Mouse (Mus musculus): Measurements from ENCODE around the gene Hmgn1. TPM values are rescaled to one million over a fixed set of nuclear protein-coding genes. Genes with fewer than 3 reads are reported as not detected.
"Not testable (repeated sequence)": the region's sequence is repeated elsewhere in the genome, so short reads cannot be mapped to it uniquely, and the experiment has no call there.

Gene Hmgn1
- polyA plus RNA-seq, 1 experiment from 2014 or later: 714 TPM

- H3K36me3 ChIP-seq: peaks cover 3% of the 10 kb centered on the region; the same call in 1 of the 2 replicates
- H3K4me3 ChIP-seq: no peak overlapping the region
- H3K4me1 ChIP-seq: no peaks in the 10 kb centered on the region; the same call in 1 of the 2 replicates
- no peak overlapping the region for H3K27ac ChIP-seq
- H3K27me3 ChIP-seq (ENCODE audit: insufficient read depth, poor library complexity, severe bottlenecking): no peaks in the 10 kb centered on the region
- DNase-seq (ENCODE audit: low spot score): no peak
- no peaks in the 10 kb centered on the region for H3K9me3 ChIP-seq
- 42% methylated on average over 2 of the region's 2 CpGs for WGBS
These were observed 14.8 kb downstream of the Hmgn1 start for GRCm38 (mm10) chr16:96112769-96113168.

GRCm38 (mm10) chr16:96110655-96111345 is 16.7 kb downstream of the Hmgn1 start:
- no peak overlapping the region for H3K4me3 ChIP-seq
- 87% methylated on average over 5 of the region's 5 CpGs for WGBS
- no peak for DNase-seq (ENCODE audit: low spot score)
- H3K27me3 ChIP-seq (ENCODE audit: insufficient read depth, poor library complexity, severe bottlenecking): no peaks in the 10 kb centered on the region
- H3K36me3 ChIP-seq: no peaks in the 10 kb centered on the region
- H3K9me3 ChIP-seq: no peaks in the 10 kb centered on the region
- H3K27ac ChIP-seq: no peak overlapping the region
- H3K4me1 ChIP-seq: no peaks in the 10 kb centered on the region; the same call in 1 of the 2 replicates

- Histone ChIP-seq H3K4me3 (no peak overlapping the region), H3K27ac (no peak overlapping the region), H3K4me1 (no peaks in the 10 kb centered on the region; the same call in 1 of the 2 replicates), H3K36me3 (no peaks in the 10 kb centered on the region), H3K27me3 (ENCODE audit: insufficient read depth, poor library complexity, severe bottlenecking) (no peaks in the 10 kb centered on the region), H3K9me3 (no peaks in the 10 kb centered on the region)
- DNase-seq (ENCODE audit: low spot score): no peak
- WGBS: 67% methylated on average over 4 of the region's 4 CpGs
These were observed 17.9 kb downstream of the Hmgn1 start for GRCm38 (mm10) chr16:96109673-96110072.

- H3K36me3 ChIP-seq: no peaks in the 10 kb centered on the region
- no peak for DNase-seq (ENCODE audit: low spot score)
- no peaks in the 10 kb centered on the region for H3K27me3 ChIP-seq (ENCODE audit: insufficient read depth, poor library complexity, severe bottlenecking)
- H3K9me3 ChIP-seq: no peaks in the 10 kb centered on the region
- WGBS: 39% methylated on average over 2 of the region's 2 CpGs
- no peaks in the 10 kb centered on the region for H3K4me1 ChIP-seq
- no peak overlapping the region for H3K4me3 ChIP-seq
- H3K27ac ChIP-seq: no peak overlapping the region
These were observed 24.5 kb downstream of the Hmgn1 start for GRCm38 (mm10) chr16:96103036-96103435.

GRCm38 (mm10) chr16:96097811-96098210 is 29.7 kb downstream of the Hmgn1 start:
- H3K27ac ChIP-seq; H3K9me3 ChIP-seq; H3K27me3 ChIP-seq (ENCODE audit: insufficient read depth, poor library complexity, severe bottlenecking); H3K4me3 ChIP-seq; H3K4me1 ChIP-seq; DNase-seq (ENCODE audit: low spot score); H3K36me3 ChIP-seq: not testable (repeated sequence)

- H3K27ac ChIP-seq: no peak overlapping the region
- no peaks in the 10 kb centered on the region for H3K27me3 ChIP-seq (ENCODE audit: insufficient read depth, poor library complexity, severe bottlenecking)
- DNase-seq (ENCODE audit: low spot score): no peak
- WGBS: 88% methylated on average over 5 of the region's 5 CpGs
- no peaks in the 10 kb centered on the region for H3K9me3 ChIP-seq
- no peaks in the 10 kb centered on the region for H3K36me3 ChIP-seq
- H3K4me1 ChIP-seq: peaks cover 15% of the 10 kb centered on the region
- no peak overlapping the region for H3K4me3 ChIP-seq
These were observed 31.6 kb downstream of the Hmgn1 start for GRCm38 (mm10) chr16:96095966-96096365.

GRCm38 (mm10) chr16:96091515-96092504 is 35.7 kb downstream of the Hmgn1 start:
- no peaks in the 10 kb centered on the region for H3K9me3 ChIP-seq
- no peak for DNase-seq (ENCODE audit: low spot score)
- no peaks in the 10 kb centered on the region for H3K27me3 ChIP-seq (ENCODE audit: insufficient read depth, poor library complexity, severe bottlenecking)
- H3K36me3 ChIP-seq: no peaks in the 10 kb centered on the region
- no peak overlapping the region for H3K4me3 ChIP-seq
- peak overlapping the region; percentile 50; the same call in 1 of the 2 replicates for H3K27ac ChIP-seq
- 27% methylated on average over 9 of the region's 9 CpGs for WGBS
- H3K4me1 ChIP-seq: peaks cover 27% of the 10 kb centered on the region

GRCm38 (mm10) chr16:96088120-96088519 is 39.4 kb downstream of the Hmgn1 start:
- H3K27ac ChIP-seq: no peak overlapping the region
- H3K27me3 ChIP-seq (ENCODE audit: insufficient read depth, poor library complexity, severe bottlenecking): no peaks in the 10 kb centered on the region
- H3K4me1 ChIP-seq: peaks cover 36% of the 10 kb centered on the region
- H3K4me3 ChIP-seq: no peak overlapping the region
- DNase-seq (ENCODE audit: low spot score): no peak
- H3K9me3 ChIP-seq: no peaks in the 10 kb centered on the region
- 68% methylated on average over 5 of the region's 5 CpGs for WGBS
- no peaks in the 10 kb centered on the region for H3K36me3 ChIP-seq

- H3K36me3 ChIP-seq: no peaks in the 10 kb centered on the region
- WGBS: 72% methylated on average over 4 of the region's 4 CpGs
- H3K9me3 ChIP-seq: no peaks in the 10 kb centered on the region
- no peak for DNase-seq (ENCODE audit: low spot score)
- H3K4me3 ChIP-seq: no peak overlapping the region
- H3K4me1 ChIP-seq: peaks cover 37% of the 10 kb centered on the region
- no peaks in the 10 kb centered on the region for H3K27me3 ChIP-seq (ENCODE audit: insufficient read depth, poor library complexity, severe bottlenecking)
- H3K27ac ChIP-seq: no peak overlapping the region
These were observed 40.1 kb downstream of the Hmgn1 start for GRCm38 (mm10) chr16:96087436-96087835.

GRCm38 (mm10) chr16:96087001-96087400 is 40.5 kb downstream of the Hmgn1 start:
- WGBS: 76% methylated on average over 12 of the region's 12 CpGs
- DNase-seq (ENCODE audit: low spot score): no peak
- H3K36me3 ChIP-seq: no peaks in the 10 kb centered on the region
- no peak overlapping the region for H3K27ac ChIP-seq
- peaks cover 35% of the 10 kb centered on the region for H3K4me1 ChIP-seq
- H3K9me3 ChIP-seq: no peaks in the 10 kb centered on the region
- no peak overlapping the region for H3K4me3 ChIP-seq
- H3K27me3 ChIP-seq (ENCODE audit: insufficient read depth, poor library complexity, severe bottlenecking): no peaks in the 10 kb centered on the region

GRCm38 (mm10) chr16:96085597-96085996 is 41.9 kb downstream of the Hmgn1 start:
- H3K27ac ChIP-seq: no peak overlapping the region
- H3K4me1 ChIP-seq: peaks cover 33% of the 10 kb centered on the region
- peaks cover 2% of the 10 kb centered on the region for H3K36me3 ChIP-seq
- no peaks in the 10 kb centered on the region for H3K27me3 ChIP-seq (ENCODE audit: insufficient read depth, poor library complexity, severe bottlenecking)
- no peak overlapping the region for H3K4me3 ChIP-seq
- no peak for DNase-seq (ENCODE audit: low spot score)
- no peaks in the 10 kb centered on the region for H3K9me3 ChIP-seq

GRCm38 (mm10) chr16:96083179-96083646 is 44.3 kb downstream of the Hmgn1 start:
- DNase-seq (ENCODE audit: low spot score): peak; percentile 79
- H3K9me3 ChIP-seq: no peaks in the 10 kb centered on the region

More at GRCm38 (mm10) chr16:96083179-96083646, 44.3 kb downstream of the Hmgn1 start:
- H3K36me3 ChIP-seq: peaks cover 26% of the 10 kb centered on the region
- WGBS: 3% methylated on average over 20 of the region's 20 CpGs
- peaks cover 30% of the 10 kb centered on the region for H3K4me1 ChIP-seq
- peak overlapping the region; percentile 100 for H3K4me3 ChIP-seq
- H3K27me3 ChIP-seq (ENCODE audit: insufficient read depth, poor library complexity, severe bottlenecking): no peaks in the 10 kb centered on the region
- peak overlapping the region; percentile 99 for H3K27ac ChIP-seq
